Mouse (Mus musculus): ENCODE results near the gene Syn2. TPM values are rescaled to one million over a fixed set of nuclear protein-coding genes. Genes with fewer than 3 reads are reported as not detected.

The Syn2 gene
- polyA plus RNA-seq (2014; fragmentation: Illumina TruSeq; extraction: RNeasy Lipid Tissue Mini Kit (QIAGEN cat#74804); ENCODE audit: low read depth, low replicate concordance), result 4.4 TPM

GRCm38 (mm10) chr6:115134501-115135331, at the start of gene Syn2:
Gene Syn2, plus strand, starts transcription at chr6:115134902.

GRCm38 (mm10) chr6:115227043-115227442, 92.3 kb downstream of the Syn2 start, which contains the start of gene Gm17482:
Gene Gm17482, plus strand, starts transcription at chr6:115227343.

DNA sequence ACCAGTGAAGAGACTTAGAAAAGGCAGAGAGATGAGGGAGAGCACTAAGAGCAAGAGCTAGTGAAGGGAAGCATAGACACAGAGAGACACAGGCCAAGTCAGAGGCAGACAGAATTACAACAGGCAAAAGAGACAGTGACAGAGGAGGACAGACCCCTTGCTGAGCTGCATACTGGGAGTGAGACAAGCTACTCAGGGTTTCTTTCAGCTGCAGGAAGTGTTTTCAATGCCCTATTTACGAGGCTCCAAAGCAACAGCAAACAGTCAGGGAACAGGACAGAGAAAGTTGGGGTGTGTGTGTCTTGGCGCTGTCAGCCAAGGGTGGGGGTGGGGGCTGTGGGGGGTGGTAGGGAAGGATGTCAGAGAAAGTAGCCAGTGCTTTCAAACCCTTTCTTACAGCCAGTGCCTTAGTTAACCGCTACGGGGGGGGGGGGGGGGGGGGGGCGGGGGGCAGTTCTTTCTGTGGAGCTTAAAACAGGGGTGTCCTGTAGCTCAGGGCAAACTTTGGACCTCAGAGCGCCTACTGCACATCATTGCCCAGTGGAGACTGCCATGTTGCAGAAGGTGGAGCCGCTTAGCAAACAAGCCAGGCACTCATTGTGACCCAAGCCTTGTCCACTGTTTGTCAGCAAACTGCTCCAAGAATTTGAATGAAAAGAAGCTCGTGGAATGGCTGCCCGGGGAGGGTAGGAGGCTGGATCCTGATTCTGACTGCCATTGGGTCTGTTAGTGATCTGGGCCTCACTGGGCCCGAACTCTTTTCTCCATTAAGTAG, 117.6 kb downstream of the Syn2 start, which contains the start of gene Timp4:
TSS of gene Timp4 (minus strand) at position 107 of the 775 bp plus-strand sequence.

Other genes with a start within 250 kb of the Syn2 start
- 14.1 TPM for gene Vgll4, start 164.9 kb upstream of the Syn2 start, polyA plus RNA-seq (2014; fragmentation: Illumina TruSeq; extraction: RNeasy Lipid Tissue Mini Kit (QIAGEN cat#74804); ENCODE audit: low read depth, low replicate concordance)
- 13.1 TPM for gene Tamm41, start 97.0 kb upstream of the Syn2 start, polyA plus RNA-seq (2014; fragmentation: Illumina TruSeq; extraction: RNeasy Lipid Tissue Mini Kit (QIAGEN cat#74804); ENCODE audit: low read depth, low replicate concordance)
- gene Gm17482, start 92.4 kb downstream of the Syn2 start, polyA plus RNA-seq (2014; fragmentation: Illumina TruSeq; extraction: RNeasy Lipid Tissue Mini Kit (QIAGEN cat#74804); ENCODE audit: low read depth, low replicate concordance), result not detected
- 0.16 TPM for gene Timp4, start 117.3 kb downstream of the Syn2 start, polyA plus RNA-seq (2014; fragmentation: Illumina TruSeq; extraction: RNeasy Lipid Tissue Mini Kit (QIAGEN cat#74804); ENCODE audit: low read depth, low replicate concordance)
- 5.6 TPM for gene Pparg, start 226.0 kb downstream of the Syn2 start, polyA plus RNA-seq (2014; fragmentation: Illumina TruSeq; extraction: RNeasy Lipid Tissue Mini Kit (QIAGEN cat#74804); ENCODE audit: low read depth, low replicate concordance)

All from kidney, adult 10 weeks (tissue).